Mouse (Mus musculus): ENCODE results near the gene Wnt10b. TPM values are rescaled to one million over a fixed set of nuclear protein-coding genes. Genes with fewer than 3 reads are reported as not detected.
A peak's percentile ranks its signal among the peaks of the same experiment; 100 is the strongest.

Wnt10b gene
- polyA plus RNA-seq, 1 experiment, result 0.15 TPM

DNA sequence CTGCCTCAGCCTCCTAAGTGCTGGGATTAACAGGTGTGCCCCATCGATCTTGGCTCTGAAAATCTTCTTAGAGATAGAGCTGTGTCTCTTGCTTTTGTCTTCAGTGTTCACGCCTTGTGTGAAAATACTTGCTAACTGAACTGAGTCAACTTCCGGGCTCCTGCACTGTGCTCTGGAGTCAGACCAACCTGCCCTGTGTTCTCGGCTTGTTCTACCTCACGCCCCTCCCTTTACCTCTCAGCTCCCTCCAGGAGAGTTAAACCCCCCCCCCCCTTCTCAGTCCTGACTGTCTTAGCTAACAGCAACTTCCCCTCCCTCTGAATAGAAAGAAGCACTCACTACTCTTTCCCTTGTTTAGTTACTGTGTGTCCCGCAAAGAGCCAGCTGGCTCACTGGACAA, 47.2 kb downstream of the Wnt10b start:
- no peak for DNase-seq
- Histone ChIP-seq H3K27ac (ENCODE audit: insufficient read depth, low read length) (no peak overlapping the region), H3K4me1 (ENCODE audit: control insufficient read depth, insufficient read depth, low read length) (no peaks in the 10 kb centered on the region), H3K27me3 (ENCODE audit: control insufficient read depth, insufficient read depth, low read length) (no peaks in the 10 kb centered on the region), H3K4me3 (replicated peaks; ENCODE audit: insufficient read depth, low read depth, low read length) (no peak overlapping the region)
- 78% methylated on average over 6 of the region's 6 CpGs for whole genome bisulfite sequencing
- no peak for TF ChIP-seq POLR2A (IDR thresholded peaks at IDR 0.05; ENCODE audit: borderline replicate concordance, insufficient read depth, low read length)
- TF ChIP-seq CTCF (IDR thresholded peaks at IDR 0.05; ENCODE audit: borderline replicate concordance, insufficient read depth, low read depth, low read length), result no peak

DNA sequence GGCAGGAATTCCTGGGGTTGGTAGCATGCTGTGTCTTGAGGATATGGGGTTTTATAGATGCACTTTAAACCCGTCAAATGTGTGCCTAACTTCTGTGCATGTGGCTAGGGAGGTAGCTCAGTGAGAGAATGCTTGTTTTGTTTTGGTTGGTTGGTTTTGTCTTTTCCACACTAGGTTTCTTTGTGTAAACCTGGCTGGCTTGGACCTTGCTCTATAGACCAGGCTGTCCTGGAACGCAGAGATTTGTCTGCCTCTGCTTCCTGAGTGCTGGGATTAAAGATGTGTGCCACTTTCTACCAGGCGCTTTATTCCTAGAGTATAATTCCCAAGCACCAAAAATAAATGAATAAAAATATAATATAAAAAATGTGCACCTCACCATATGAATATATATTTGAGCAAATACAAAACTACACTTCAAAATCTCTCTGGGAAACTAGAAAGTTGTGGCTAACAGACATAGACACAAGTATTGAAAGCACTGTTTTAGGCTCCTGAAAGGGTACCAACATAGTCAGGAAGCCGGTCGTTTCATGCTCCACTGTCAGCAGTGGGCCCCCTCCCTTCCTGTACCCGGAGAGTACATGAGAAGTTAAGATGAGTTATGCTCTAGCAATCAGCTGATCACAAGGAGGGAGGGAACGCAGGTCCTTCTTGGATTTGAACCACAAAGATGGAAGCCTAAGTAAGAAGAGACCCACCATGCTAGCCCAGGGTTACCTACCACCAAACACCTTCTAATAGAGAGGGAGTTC, 48.0 kb downstream of the Wnt10b start:
- TF ChIP-seq CTCF (IDR thresholded peaks at IDR 0.05; ENCODE audit: borderline replicate concordance, insufficient read depth, low read depth, low read length) (no peak), POLR2A (IDR thresholded peaks at IDR 0.05; ENCODE audit: borderline replicate concordance, insufficient read depth, low read length) (no peak)
- Histone ChIP-seq H3K27ac (ENCODE audit: insufficient read depth, low read length) (no peak overlapping the region), H3K27me3 (ENCODE audit: control insufficient read depth, insufficient read depth, low read length) (no peaks in the 10 kb centered on the region), H3K4me1 (ENCODE audit: control insufficient read depth, insufficient read depth, low read length) (no peaks in the 10 kb centered on the region), H3K4me3 (replicated peaks; ENCODE audit: insufficient read depth, low read depth, low read length) (no peak overlapping the region)
- no peak for DNase-seq
- WGBS, result 68% methylated on average over 7 of the region's 7 CpGs

DNA sequence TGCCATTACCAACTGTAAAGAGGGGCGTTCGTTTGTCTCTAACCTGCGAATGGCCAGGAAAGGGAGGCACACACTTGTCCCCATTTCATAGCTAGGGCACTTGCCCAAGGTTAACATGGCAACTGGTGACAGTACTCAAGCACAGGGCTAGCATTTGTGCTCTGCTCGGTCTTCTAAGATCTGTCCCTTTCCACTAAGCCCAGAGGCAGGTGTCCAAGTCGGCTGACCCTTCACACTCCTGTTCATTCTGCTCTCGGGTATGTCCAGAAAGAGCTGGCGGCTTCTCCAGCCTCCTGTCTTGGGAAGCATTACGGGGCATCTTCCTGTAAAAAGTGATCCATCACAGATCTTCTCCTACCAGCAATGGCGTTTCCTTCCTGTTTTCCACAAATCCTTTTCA, 49.6 kb downstream of the Wnt10b start:
- Histone ChIP-seq H3K27ac (ENCODE audit: insufficient read depth, low read length) (no peak overlapping the region), H3K27me3 (ENCODE audit: control insufficient read depth, insufficient read depth, low read length) (no peaks in the 10 kb centered on the region), H3K4me1 (ENCODE audit: control insufficient read depth, insufficient read depth, low read length) (no peaks in the 10 kb centered on the region), H3K4me3 (replicated peaks; ENCODE audit: insufficient read depth, low read depth, low read length) (peak overlapping the region; percentile 58)
- no peak for DNase-seq
- TF ChIP-seq POLR2A (IDR thresholded peaks at IDR 0.05; ENCODE audit: borderline replicate concordance, insufficient read depth, low read length) (no peak), CTCF (IDR thresholded peaks at IDR 0.05; ENCODE audit: borderline replicate concordance, insufficient read depth, low read depth, low read length) (no peak)
- WGBS, result 29% methylated on average over 9 of the region's 9 CpGs

DNA sequence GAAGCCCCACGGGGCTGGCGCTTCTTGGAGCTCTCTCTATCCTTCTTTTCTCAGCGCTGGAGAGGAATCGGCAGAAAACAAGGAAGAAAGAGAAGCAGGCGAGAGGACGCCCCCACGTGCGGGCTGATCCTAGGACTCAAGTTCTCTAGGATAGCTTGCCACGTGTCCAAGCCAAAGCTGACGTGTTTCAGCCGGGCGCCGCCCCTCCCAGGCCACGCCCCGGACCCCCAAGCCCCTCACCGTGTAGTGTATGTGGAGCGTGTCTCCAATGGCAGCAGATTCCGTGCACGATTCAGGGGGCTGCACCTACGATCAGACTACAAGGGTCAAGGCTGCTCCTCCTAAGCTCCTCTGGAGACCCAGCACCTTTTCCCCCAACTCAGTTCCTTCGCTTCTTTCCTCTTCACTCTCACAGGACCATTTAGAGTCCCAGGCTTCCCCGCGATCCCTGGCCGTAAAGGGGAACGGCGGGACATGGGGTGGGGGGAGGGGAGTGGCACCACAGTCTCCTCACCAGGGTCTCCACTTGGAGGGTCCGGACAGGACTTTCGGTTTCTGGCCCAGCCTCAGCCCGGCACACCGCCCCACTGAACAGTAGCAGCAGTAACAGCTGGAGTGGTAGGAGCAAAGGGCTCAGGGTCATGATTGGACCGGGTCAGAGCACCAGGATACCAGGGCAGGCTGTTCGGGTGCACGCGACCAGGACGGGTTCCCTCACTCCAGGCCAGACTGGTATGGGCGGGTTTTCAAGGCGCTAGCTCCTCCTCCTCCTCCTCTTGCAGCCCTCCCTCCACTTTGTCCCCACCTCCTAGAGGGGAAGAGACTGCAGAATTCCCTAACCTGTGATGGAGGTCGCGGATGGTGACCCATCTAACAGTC, 50.3 kb downstream of the Wnt10b start, which contains the start of gene Fkbp11:
Gene Fkbp11, minus strand, starts transcription at position 756 of the 879 bp plus-strand sequence.
- Histone ChIP-seq H3K27ac (ENCODE audit: insufficient read depth, low read length) (no peak within 1 kb of the TSS), H3K27me3 (ENCODE audit: control insufficient read depth, insufficient read depth, low read length) (no peaks in the 10 kb centered on the region), H3K4me3 (replicated peaks; ENCODE audit: insufficient read depth, low read depth, low read length) (peak within 1 kb of the TSS; percentile 58), H3K4me1 (ENCODE audit: control insufficient read depth, insufficient read depth, low read length) (no peaks in the 10 kb centered on the region)
- WGBS, result under 1% methylated on average over 39 of the region's 39 CpGs
- DNase-seq, result peak; percentile 41 to 46
- TF ChIP-seq CTCF (IDR thresholded peaks at IDR 0.05; ENCODE audit: borderline replicate concordance, insufficient read depth, low read depth, low read length) (no peak), POLR2A (IDR thresholded peaks at IDR 0.05; ENCODE audit: borderline replicate concordance, insufficient read depth, low read length) (no peak)

DNA sequence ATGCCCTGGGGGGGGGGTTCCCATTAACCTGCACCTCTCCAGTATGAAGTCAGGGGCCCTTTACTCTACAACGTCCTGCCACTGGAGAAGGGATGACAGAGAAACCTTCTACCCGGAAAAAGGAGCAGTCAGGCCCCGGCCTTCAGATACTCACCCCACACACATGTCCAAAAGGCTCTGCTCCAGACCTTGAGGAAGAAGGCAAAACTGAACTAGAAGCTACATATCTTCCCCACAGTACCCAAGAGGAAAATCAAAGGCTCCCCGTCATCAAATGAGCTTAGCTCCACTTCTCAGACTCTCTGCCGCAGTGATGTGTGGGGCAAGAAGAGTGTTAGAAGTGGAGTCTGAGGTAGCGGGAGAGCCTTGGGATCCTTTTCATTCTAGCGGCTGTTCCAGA, 51.2 kb downstream of the Wnt10b start:
- DNase-seq, result no peak
- Histone ChIP-seq H3K4me3 (replicated peaks; ENCODE audit: insufficient read depth, low read depth, low read length) (no peak overlapping the region), H3K27ac (ENCODE audit: insufficient read depth, low read length) (no peak overlapping the region), H3K27me3 (ENCODE audit: control insufficient read depth, insufficient read depth, low read length) (no peaks in the 10 kb centered on the region), H3K4me1 (ENCODE audit: control insufficient read depth, insufficient read depth, low read length) (no peaks in the 10 kb centered on the region)
- TF ChIP-seq POLR2A (IDR thresholded peaks at IDR 0.05; ENCODE audit: borderline replicate concordance, insufficient read depth, low read length), result no peak
- TF ChIP-seq CTCF (IDR thresholded peaks at IDR 0.05; ENCODE audit: borderline replicate concordance, insufficient read depth, low read depth, low read length), result no peak
- 67% methylated on average over 7 of the region's 7 CpGs for WGBS

DNA sequence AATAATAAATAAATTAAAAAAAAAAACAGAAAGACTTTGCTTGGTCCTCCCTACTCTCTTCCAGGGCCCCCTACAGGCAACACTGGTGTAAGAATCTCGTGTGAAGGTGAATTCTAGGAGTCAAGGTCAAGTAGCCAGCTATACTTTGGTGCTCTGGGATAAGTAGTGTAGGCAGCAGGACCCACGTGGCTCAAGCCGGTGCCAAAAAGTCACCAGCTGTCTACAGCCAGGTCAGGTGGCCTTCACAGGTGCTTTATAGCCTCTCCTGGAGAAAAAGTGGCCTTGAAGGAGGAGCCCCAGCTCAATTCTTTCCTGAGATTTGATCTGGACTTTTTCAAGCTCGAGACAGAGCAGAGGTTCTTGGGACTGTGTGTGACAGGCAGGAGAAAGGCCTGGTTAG, 51.9 kb downstream of the Wnt10b start:
- Histone ChIP-seq H3K27ac (ENCODE audit: insufficient read depth, low read length) (no peak overlapping the region), H3K27me3 (ENCODE audit: control insufficient read depth, insufficient read depth, low read length) (no peaks in the 10 kb centered on the region), H3K4me1 (ENCODE audit: control insufficient read depth, insufficient read depth, low read length) (no peaks in the 10 kb centered on the region), H3K4me3 (replicated peaks; ENCODE audit: insufficient read depth, low read depth, low read length) (no peak overlapping the region)
- TF ChIP-seq POLR2A (IDR thresholded peaks at IDR 0.05; ENCODE audit: borderline replicate concordance, insufficient read depth, low read length) (no peak), CTCF (IDR thresholded peaks at IDR 0.05; ENCODE audit: borderline replicate concordance, insufficient read depth, low read depth, low read length) (no peak)
- 89% methylated on average over 4 of the region's 4 CpGs for WGBS
- DNase-seq, result no peak

DNA sequence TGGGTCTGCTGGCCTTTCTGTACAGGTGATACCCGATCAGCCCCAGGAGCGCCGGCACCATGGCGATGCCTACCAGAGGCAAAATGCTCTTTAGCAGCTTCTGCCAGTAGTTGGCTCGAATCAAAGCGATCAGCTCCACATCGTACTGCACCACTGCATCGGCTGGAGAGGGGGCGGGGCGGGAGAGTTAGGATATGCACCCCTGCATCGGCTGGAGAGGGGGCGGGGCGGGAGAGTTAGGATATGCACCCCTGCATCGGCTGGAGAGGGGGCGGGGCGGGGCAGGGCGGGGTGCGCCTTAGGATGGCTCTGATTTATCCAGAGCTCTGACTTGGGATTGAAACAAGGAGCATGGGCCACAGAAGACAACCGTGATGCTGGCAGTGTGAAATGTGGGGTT, 53.5 kb downstream of the Wnt10b start:
- no peak for DNase-seq
- no peaks in the 10 kb centered on the region for H3K27me3 ChIP-seq (ENCODE audit: control insufficient read depth, insufficient read depth, low read length)
- H3K4me1 ChIP-seq (ENCODE audit: control insufficient read depth, insufficient read depth, low read length), result no peaks in the 10 kb centered on the region
- no peak overlapping the region for H3K27ac ChIP-seq (ENCODE audit: insufficient read depth, low read length)
- WGBS, result 30% methylated on average over 19 of the region's 19 CpGs
- no peak overlapping the region for H3K4me3 ChIP-seq (replicated peaks; ENCODE audit: insufficient read depth, low read depth, low read length)
- TF ChIP-seq CTCF (IDR thresholded peaks at IDR 0.05; ENCODE audit: borderline replicate concordance, insufficient read depth, low read depth, low read length), result no peak
- no peak for TF ChIP-seq POLR2A (IDR thresholded peaks at IDR 0.05; ENCODE audit: borderline replicate concordance, insufficient read depth, low read length)

Measured in cerebellum, adult 2 months (tissue).